Mouse (Mus musculus) olfactory bulb, adult 2 months (tissue): ENCODE data around the gene Gm6685.
"Not testable (repeated sequence)": the region's sequence is repeated elsewhere in the genome, so short reads cannot be mapped to it uniquely, and the experiment has no call there.

Experiments used
- CTCF ChIP-seq: fragments of 200-500 bp; IDR thresholded peaks from 2 replicates; pipeline ENCODE4 v1.5.1; 2012; ENCODE audit warnings: low read depth, mild to moderate bottlenecking, low read length, moderate library complexity; ENCODE audit not compliant: insufficient read depth
- POLR2A ChIP-seq: fragments of 200-500 bp; IDR thresholded peaks from 2 replicates; pipeline ENCODE4 v1.6.1; 2012; ENCODE audit warnings: mild to moderate bottlenecking, low read depth, low read length, moderate library complexity; ENCODE audit not compliant: insufficient read depth

DNA sequence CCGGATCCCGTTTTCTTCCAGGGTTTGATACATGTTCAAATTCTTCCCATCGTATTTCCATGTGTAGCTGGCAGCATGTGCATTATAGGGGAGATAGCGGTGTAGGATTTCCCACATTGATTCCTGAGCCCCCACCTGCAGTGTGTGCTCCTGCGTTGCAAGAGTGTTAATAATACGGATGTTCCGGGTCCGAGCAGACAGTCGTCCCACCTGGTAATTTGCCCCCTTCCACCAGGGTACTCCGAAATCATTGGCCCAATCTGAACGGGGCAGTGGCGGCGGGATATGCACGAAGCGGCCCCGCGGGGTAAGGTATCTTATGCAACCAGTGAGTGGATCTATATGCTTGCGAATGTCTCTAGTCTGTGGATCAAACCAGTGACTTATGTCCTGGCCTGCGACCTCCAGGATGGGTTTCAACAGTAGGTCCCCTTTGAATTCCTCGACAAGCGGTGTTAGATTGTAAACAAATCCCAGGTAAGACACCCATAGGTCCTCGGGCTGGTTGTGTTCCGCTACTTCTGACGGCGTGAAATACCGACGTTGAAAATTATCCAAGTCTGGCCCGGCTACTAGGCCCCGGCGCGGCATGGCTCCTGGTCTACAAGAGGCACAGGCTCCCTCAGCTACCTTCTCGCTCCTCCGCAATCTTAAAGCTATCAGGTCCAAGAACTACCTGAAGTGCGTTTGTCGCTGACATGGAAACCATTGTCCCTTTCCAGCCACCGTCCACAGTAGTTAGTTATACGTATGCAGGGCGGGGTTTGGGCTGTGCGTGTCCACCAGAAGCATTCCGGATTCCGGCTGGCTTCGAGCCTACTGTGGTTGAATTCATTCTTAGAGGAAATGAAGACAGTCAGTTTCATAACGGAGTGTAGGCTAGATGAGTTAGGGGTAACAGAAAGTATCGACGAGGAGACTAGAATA lies at the start of gene Gm6685:
- TF ChIP-seq CTCF, POLR2A: not testable (repeated sequence)
